Mouse (Mus musculus) MEL (cell line): ENCODE data around the gene Rpl9-ps6. TPM values are rescaled to one million over a fixed set of nuclear protein-coding genes. Genes with fewer than 3 reads are reported as not detected.

ENCODE experiments used
- DNase-seq: peaks from one replicate; pipeline ENCODE4 v3.0.0; 2011; ENCODE audit warnings: low read depth, low spot score
- H3K27ac ChIP-seq: 2 replicates; pipeline ENCODE4 v1.5.1; 2012; ENCODE audit warnings: low read depth, mild to moderate bottlenecking, control low read depth, low read length, moderate library complexity; ENCODE audit not compliant: control insufficient read depth
- H3K27me3 ChIP-seq, 2 experiments: fragments of 150-350 bp in 1 of 2; sonication (generic) in 1 of 2; 2 replicates each; pipeline ENCODE4 v1.6.1; 2012; ENCODE audit warnings: low read length in 2 of 2, mild to moderate bottlenecking in 2 of 2, improper control_type of control experiment in 1 of 2, moderate library complexity in 1 of 2; ENCODE audit not compliant: insufficient read depth in 2 of 2, control insufficient read depth in 1 of 2
- H3K36me3 ChIP-seq, 2 experiments: 2 replicates each; pipeline ENCODE4 v1.6.1; 2012 to 2014; ENCODE audit warnings: low read length in 2 of 2, improper control_type of control experiment in 1 of 2, inconsistent platforms in 1 of 2, mild to moderate bottlenecking in 1 of 2; ENCODE audit not compliant: insufficient read depth in 2 of 2, control insufficient read depth in 1 of 2
- H3K4me1 ChIP-seq, 2 experiments: fragments of 150-350 bp in 1 of 2; sonication (generic) in 1 of 2; 2 replicates each; pipeline ENCODE4 v1.6.1; 2012; ENCODE audit warnings: low read length in 2 of 2, improper control_type of control experiment in 1 of 2, mild to moderate bottlenecking in 1 of 2; ENCODE audit not compliant: insufficient read depth in 2 of 2, control insufficient read depth in 1 of 2
- H3K4me3 ChIP-seq, 2 experiments: fragments of 150-350 bp in 1 of 2; sonication (generic) in 1 of 2; 2 replicates each; pipeline ENCODE4 v1.5.1; 2012; ENCODE audit warnings: low read depth in 2 of 2, low read length in 2 of 2, mild to moderate bottlenecking in 2 of 2, moderate library complexity in 2 of 2, control low read depth in 1 of 2, improper control_type of control experiment in 1 of 2; ENCODE audit not compliant: control insufficient read depth in 1 of 2, insufficient read depth in 1 of 2
- H3K79me2 ChIP-seq: 2 replicates; pipeline ENCODE4 v1.6.1; 2012; ENCODE audit warnings: mild to moderate bottlenecking, low read length, moderate library complexity; ENCODE audit not compliant: control insufficient read depth, poor library complexity, insufficient read depth
- H3K9ac ChIP-seq: 2 replicates; pipeline ENCODE4 v1.6.1; 2012; ENCODE audit warnings: low read depth, mild to moderate bottlenecking, control low read depth, low read length, moderate library complexity; ENCODE audit not compliant: control insufficient read depth, poor library complexity, severe bottlenecking
- H3K9me3 ChIP-seq: fragments of 150-350 bp; sonication (generic); replicated peaks from 2 replicates; pipeline ENCODE4 v1.6.1; 2012; ENCODE audit warnings: mild to moderate bottlenecking, low read length, improper control_type of control experiment, moderate library complexity; ENCODE audit not compliant: insufficient read depth
- BHLHE40 ChIP-seq: IDR thresholded peaks from 2 replicates; pipeline ENCODE4 v1.6.1; 2012; ENCODE audit warnings: low read depth, mild to moderate bottlenecking, inconsistent platforms, low read length, improper control_type of control experiment, borderline replicate concordance
- CHD1 ChIP-seq: IDR thresholded peaks from 2 replicates; pipeline ENCODE4 v1.6.1; 2012; ENCODE audit warnings: low read depth, mild to moderate bottlenecking, inconsistent platforms, low read length, improper control_type of control experiment
- CHD2 ChIP-seq: IDR thresholded peaks from 2 replicates; pipeline ENCODE4 v1.6.1; 2011; ENCODE audit warnings: low read length, improper control_type of control experiment
- E2F4 ChIP-seq: IDR thresholded peaks from 2 replicates; pipeline ENCODE4 v1.6.1; 2011; ENCODE audit warnings: low read depth, low read length, improper control_type of control experiment, borderline replicate concordance
- ELF1 ChIP-seq: IDR thresholded peaks from 2 replicates; pipeline ENCODE4 v1.6.1; 2014; ENCODE audit warnings: low read depth, mild to moderate bottlenecking, inconsistent platforms, low read length, improper control_type of control experiment, moderate library complexity
- EP300 ChIP-seq, 2 experiments: IDR thresholded peaks; 2 replicates each; pipeline ENCODE4 v1.6.1; 2011; ENCODE audit warnings: improper control_type of control experiment in 2 of 2, low read length in 2 of 2, low read depth in 1 of 2, mild to moderate bottlenecking in 1 of 2
- ETS1 ChIP-seq: IDR thresholded peaks from 2 replicates; pipeline ENCODE4 v1.6.1; 2012; ENCODE audit warnings: low read depth, mild to moderate bottlenecking, inconsistent platforms, low read length, improper control_type of control experiment, moderate library complexity
- GATA1 ChIP-seq: IDR thresholded peaks from 2 replicates; pipeline ENCODE4 v1.6.1; 2011; ENCODE audit warnings: low read depth, low read length, improper control_type of control experiment
- HCFC1 ChIP-seq: IDR thresholded peaks from 2 replicates; pipeline ENCODE4 v1.6.1; 2012; ENCODE audit warnings: low read depth, mild to moderate bottlenecking, inconsistent platforms, low read length, improper control_type of control experiment, moderate library complexity
- JUND ChIP-seq: IDR thresholded peaks from 2 replicates; pipeline ENCODE4 v1.6.1; 2011; ENCODE audit warnings: low read depth, mild to moderate bottlenecking, improper control_type of control experiment, low read length
- KAT2A ChIP-seq: conservative IDR thresholded peaks from 2 replicates; pipeline ENCODE4 v1.6.1; 2012; ENCODE audit warnings: low read depth, low read length, improper control_type of control experiment, inconsistent platforms
- MAFK ChIP-seq: IDR thresholded peaks from 2 replicates; pipeline ENCODE4 v1.6.1; 2011; ENCODE audit warnings: low read depth, mild to moderate bottlenecking, low read length, improper control_type of control experiment, borderline replicate concordance
- MAX ChIP-seq: IDR thresholded peaks from 2 replicates; pipeline ENCODE4 v1.6.1; 2011; ENCODE audit warnings: low read length, improper control_type of control experiment
- MAZ ChIP-seq: IDR thresholded peaks from 2 replicates; pipeline ENCODE4 v1.6.1; 2012; ENCODE audit warnings: low read depth, mild to moderate bottlenecking, inconsistent platforms, low read length, improper control_type of control experiment
- MEF2A ChIP-seq: IDR thresholded peaks from 2 replicates; pipeline ENCODE4 v1.6.1; 2014; ENCODE audit warnings: low read depth, mild to moderate bottlenecking, inconsistent platforms, low read length, improper control_type of control experiment; ENCODE audit not compliant: poor library complexity, insufficient replicate concordance, severe bottlenecking; ENCODE audit errors: extremely low read depth
- MXI1 ChIP-seq: IDR thresholded peaks from 2 replicates; pipeline ENCODE4 v1.6.1; 2011; ENCODE audit warnings: mild to moderate bottlenecking, low read depth, low read length, improper control_type of control experiment
- MYB ChIP-seq: IDR thresholded peaks from 2 replicates; pipeline ENCODE4 v1.6.1; 2011; ENCODE audit warnings: mild to moderate bottlenecking, low read depth, low read length, improper control_type of control experiment
- MYC ChIP-seq: IDR thresholded peaks from 2 replicates; pipeline ENCODE4 v1.6.1; 2011; ENCODE audit warnings: low read depth, mild to moderate bottlenecking, low read length, improper control_type of control experiment, moderate library complexity
- NRF1 ChIP-seq: IDR thresholded peaks from 2 replicates; pipeline ENCODE4 v1.6.1; 2014; ENCODE audit warnings: low read depth, mild to moderate bottlenecking, inconsistent platforms, low read length, improper control_type of control experiment, moderate library complexity; ENCODE audit not compliant: poor library complexity, insufficient read depth, severe bottlenecking
- POLR2A ChIP-seq, 2 experiments: IDR thresholded peaks; 2 replicates each; pipeline ENCODE4 v1.6.1; 2011 to 2012; ENCODE audit warnings: low read length in 2 of 2, mild to moderate bottlenecking in 2 of 2, control low read depth in 1 of 2, improper control_type of control experiment in 1 of 2, low read depth in 1 of 2, moderate library complexity in 1 of 2; ENCODE audit not compliant: control insufficient read depth in 1 of 2, insufficient read depth in 1 of 2, poor library complexity in 1 of 2
- POLR2AphosphoS2 ChIP-seq: IDR thresholded peaks from 2 replicates; pipeline ENCODE4 v1.6.1; 2011; ENCODE audit warnings: low read length, improper control_type of control experiment
- POLR2AphosphoS5 ChIP-seq: IDR thresholded peaks from 2 replicates; pipeline ENCODE4 v1.6.1; 2012; ENCODE audit warnings: low read depth, borderline replicate concordance, mild to moderate bottlenecking, inconsistent platforms, low read length, moderate library complexity, mixed read lengths
- RAD21 ChIP-seq: IDR thresholded peaks from 2 replicates; pipeline ENCODE4 v1.6.1; 2011; ENCODE audit warnings: mild to moderate bottlenecking, low read depth, low read length, improper control_type of control experiment
- RCOR1 ChIP-seq: IDR thresholded peaks from 2 replicates; pipeline ENCODE4 v1.6.1; 2012; ENCODE audit warnings: low read depth, mild to moderate bottlenecking, inconsistent platforms, low read length, improper control_type of control experiment
- SIN3A ChIP-seq: IDR thresholded peaks from 2 replicates; pipeline ENCODE4 v1.6.1; 2012; ENCODE audit warnings: low read length, improper control_type of control experiment, inconsistent platforms
- SMC3 ChIP-seq: IDR thresholded peaks from 2 replicates; pipeline ENCODE4 v1.6.1; 2011; ENCODE audit warnings: low read depth, low read length, improper control_type of control experiment
- TAL1 ChIP-seq: IDR thresholded peaks from 2 replicates; pipeline ENCODE4 v1.6.1; 2012; ENCODE audit warnings: mild to moderate bottlenecking, inconsistent platforms, low read length, moderate library complexity, mixed read lengths
- TBP ChIP-seq: IDR thresholded peaks from 2 replicates; pipeline ENCODE4 v1.8.0; 2011; ENCODE audit warnings: low read depth, low read length, improper control_type of control experiment
- TCF12 ChIP-seq: IDR thresholded peaks from 2 replicates; pipeline ENCODE4 v1.6.1; 2014; ENCODE audit warnings: low read depth, mild to moderate bottlenecking, inconsistent platforms, low read length, improper control_type of control experiment, moderate library complexity
- UBTF ChIP-seq: IDR thresholded peaks from 2 replicates; pipeline ENCODE4 v1.6.1; 2012; ENCODE audit warnings: low read depth, mild to moderate bottlenecking, inconsistent platforms, low read length, improper control_type of control experiment, moderate library complexity, borderline replicate concordance; ENCODE audit not compliant: insufficient read depth
- USF2 ChIP-seq, 2 experiments: IDR thresholded peaks; 2 replicates each; pipeline ENCODE4 v1.6.1; 2011 to 2012; ENCODE audit warnings: improper control_type of control experiment in 2 of 2, low read length in 2 of 2, borderline replicate concordance in 1 of 2, inconsistent platforms in 1 of 2, low read depth in 1 of 2, mild to moderate bottlenecking in 1 of 2; ENCODE audit not compliant: insufficient read depth in 1 of 2
- ZC3H11A ChIP-seq: IDR thresholded peaks from 2 replicates; pipeline ENCODE4 v1.6.1; 2012; ENCODE audit warnings: low read depth, mild to moderate bottlenecking, inconsistent platforms, low read length, improper control_type of control experiment
- ZKSCAN1 ChIP-seq: IDR thresholded peaks from 2 replicates; pipeline ENCODE4 v1.6.1; 2012; ENCODE audit warnings: low read depth, mild to moderate bottlenecking, inconsistent platforms, low read length, improper control_type of control experiment, moderate library complexity
- ZMIZ1 ChIP-seq: IDR thresholded peaks from 2 replicates; pipeline ENCODE4 v1.6.1; 2012; ENCODE audit warnings: low read depth, mild to moderate bottlenecking, inconsistent platforms, low read length, improper control_type of control experiment, moderate library complexity
- ZNF384 ChIP-seq: IDR thresholded peaks from 2 replicates; pipeline ENCODE4 v1.6.1; 2012; ENCODE audit warnings: low read depth, mild to moderate bottlenecking, inconsistent platforms, low read length, improper control_type of control experiment
- polyA plus RNA-seq, 2 experiments: library from polyadenylated mRNA; stranded (reverse) in 1 of 2; unstranded in 1 of 2; fragments of >175 nt in 1 of 2; fragments of >200 nt in 1 of 2; gene quantifications; 2 replicates each; pipeline versions ENCODE4 v1.2.1 to v1.2.4; 2012; ENCODE audit warnings: low replicate concordance in 2 of 2, low read depth in 1 of 2; ENCODE audit not compliant: insufficient read length in 2 of 2, insufficient read depth in 1 of 2, missing spikeins in 1 of 2
- total RNA-seq: library from RNA; depleted of rRNA; stranded (reverse); fragments of 300-350 nt; gene quantifications from 2 replicates; pipeline ENCODE4 v1.2.3, GENCODE M21; 2012

The Rpl9-ps6 gene
- total and polyA plus RNA-seq, 3 experiments = 95.5 to 161 TPM; not detected in 1

- TF ChIP-seq RCOR1 (peak; percentile 83), ETS1 (peak; percentile 92)
- TF ChIP-seq, all 39 proteins: peak for 24
Observed at GRCm38 (mm10) chr19:32480255-32480654, 13.9 kb upstream of the Rpl9-ps6 start (continued).

GRCm38 (mm10) chr19:32476712-32477052 is 10.3 kb upstream of the Rpl9-ps6 start:
- DNase-seq = peak; percentile 70
- Histone ChIP-seq H3K9ac (peak overlapping the region; percentile 75), H3K4me1 (peaks cover 33 to 36% of the 10 kb centered on the region in 2 experiments), H3K27ac (peak overlapping the region; percentile 98), H3K79me2 (no peaks in the 10 kb centered on the region; the same call in 1 of the 2 replicates), H3K36me3 (peaks cover 0 to 42% of the 10 kb centered on the region in 2 experiments; a peak in 2 of 4 replicates), H3K9me3 (no peaks in the 10 kb centered on the region), H3K27me3 (no peaks in the 10 kb centered on the region), H3K4me3 (peak overlapping the region; percentile 40 to 55)
- peak; percentile 30; the same call in 1 of the 2 replicates for TF ChIP-seq MXI1
- TF ChIP-seq TBP = no peak
- peak; percentile 37 for TF ChIP-seq TCF12
- no peak for TF ChIP-seq RAD21
- TF ChIP-seq ZNF384 = 0 out of 2 replicates have a peak, but pooled peaks have one; percentile 14
- 0 out of 2 replicates have a peak, but pooled peaks have one; percentile 47 for TF ChIP-seq ZMIZ1
- no peak for TF ChIP-seq ZC3H11A
- TF ChIP-seq POLR2A (IDR thresholded peaks at IDR 0.05; ENCODE audit: control insufficient read depth in 1 of 2, insufficient read depth in 1 of 2, low read depth in 1 of 2, low read length in 2 of 2, poor library complexity in 1 of 2) = no peak
- TF ChIP-seq UBTF = no peak
- TF ChIP-seq BHLHE40 = peak; percentile 91
- TF ChIP-seq EP300 (IDR thresholded peaks at IDR 0.05; ENCODE audit: low read depth in 1 of 2, low read length in 2 of 2) = peak; percentile 53 to 60
- TF ChIP-seq MEF2A = no peak
- TF ChIP-seq RCOR1 = no peak
- no peak for TF ChIP-seq GATA1
- 0 out of 2 replicates have a peak, but pooled peaks have one; percentile 66 for TF ChIP-seq MYC
- TF ChIP-seq MAZ = no peak
- TF ChIP-seq POLR2AphosphoS2 = no peak
- TF ChIP-seq E2F4 = no peak
- no peak for TF ChIP-seq TAL1
- no peak for TF ChIP-seq KAT2A
- no peak for TF ChIP-seq SIN3A
- TF ChIP-seq CHD1 = 0 out of 2 replicates have a peak, but pooled peaks have one; percentile 89
- no peak for TF ChIP-seq SMC3
- no peak for TF ChIP-seq ELF1
- no peak for TF ChIP-seq CHD2
- no peak for TF ChIP-seq MYB
- peak; percentile 78 for TF ChIP-seq MAX
- 0 out of 2 replicates have a peak, but pooled peaks have one; percentile 5 for TF ChIP-seq HCFC1
- no peak for TF ChIP-seq ZKSCAN1
- no peak for TF ChIP-seq POLR2AphosphoS5
- 0 out of 2 replicates have a peak, but pooled peaks have one; percentile 17 for TF ChIP-seq MAFK
- 0 out of 2 replicates have a peak, but pooled peaks have one; percentile 55 for TF ChIP-seq JUND
- no peak for TF ChIP-seq NRF1
- TF ChIP-seq USF2 (IDR thresholded peaks at IDR 0.05; ENCODE audit: borderline replicate concordance in 1 of 2, insufficient read depth in 1 of 2, low read depth in 1 of 2, low read length in 2 of 2) = peak in 1 of 2 experiments; percentile 45; a peak in 1 of 4 replicates
